Comparison of ENCODE assay signal across 25 mouse cellular contexts in the genomic region with DNA sequence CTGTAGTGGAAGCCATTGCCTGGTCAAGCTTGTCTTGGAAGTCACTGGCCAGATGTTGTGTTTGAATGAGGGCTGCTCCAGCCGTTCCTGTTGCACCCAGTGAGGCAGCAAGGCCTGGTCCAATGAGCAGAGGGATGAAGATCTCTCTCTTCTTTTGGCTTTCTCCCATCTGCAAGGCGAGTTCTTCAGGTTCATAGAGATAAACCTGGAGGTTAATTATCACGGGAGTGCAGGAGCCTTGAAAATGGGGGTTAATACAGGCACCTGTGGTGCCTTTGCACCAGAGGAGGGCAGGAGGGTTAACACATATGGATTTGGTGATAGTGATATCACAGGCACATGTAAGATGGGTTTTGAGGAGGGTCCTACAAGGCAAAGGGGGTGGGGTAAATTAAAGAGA. TPM values are rescaled to one million over a fixed set of nuclear protein-coding genes. Genes with fewer than 3 reads are reported as not detected.
A peak's percentile ranks its signal among the peaks of the same experiment; 100 is the strongest.
DNase-seq lines count a peak whose midpoint lies in the region; ATAC-seq lines count a peak whose summit lies in the region.
"Had no signal": no experiment of that assay in that cellular context is flagged by ENCODE, and none has a peak within 500 bp of the region (broad histone marks: within the 10 kb centered on the region; RNA-seq: fewer than 3 reads in every experiment).

No protein-coding gene starts in this region.

- peak; percentile 78 for ATAC-seq in liver, embryonic 16.5 days (ENCODE audit: low read depth)
- no peak for ATAC-seq in kidney, embryonic 15.5 days (replicated peaks; ENCODE audit: low FRiP score)
- ATAC-seq: activated CD4-positive, CD25-positive, alpha-beta regulatory T cell, adult 4 months; CD4-positive, CD25-positive, alpha-beta regulatory T cell, adult 4 months; forebrain, embryonic 14.5 days; hindbrain, postnatal 0 days; intestine, embryonic 16.5 days had no signal

- WGBS in liver, embryonic 16.5 days (ENCODE audit: insufficient replicate concordance): 9% methylated on average over 3 of the region's 3 CpGs
- WGBS in kidney, embryonic 15.5 days: 52% methylated on average over 3 of the region's 3 CpGs

- peak; percentile 42 to 46 for DNase-seq in spleen, postnatal 10 days (ENCODE audit: low spot score in 2 of 2)
- DNase-seq in spleen, postnatal 14 days (ENCODE audit: low spot score in 2 of 2): no peak
- peak; percentile 74 for DNase-seq in liver
- no peak for DNase-seq in T-cell, adult 2 months (ENCODE audit: low spot score)
- DNase-seq in lung, postnatal 4 days: no peak
- DNase-seq: cerebellum, adult 18-20 months; cerebellum, postnatal 14 days; gastrocnemius, adult 2 months; kidney, adult 9 months; kidney, postnatal 25 days; lung, embryonic 14.5 days; right cerebral cortex, adult 18-20 months; right cerebral cortex, postnatal 4 days had no signal

- no peaks in the 10 kb centered on the region for H3K9me3 ChIP-seq in liver, embryonic 16.5 days (replicated peaks; ENCODE audit: control insufficient read depth, low read length)
- no peaks in the 10 kb centered on the region for H3K9me3 ChIP-seq in kidney, embryonic 15.5 days (replicated peaks)
- H3K9me3 ChIP-seq: embryonic facial prominence, embryonic 12.5 days; limb, embryonic 13.5 days; neural tube, embryonic 15.5 days had no signal

- peak overlapping the region; percentile 31; the same call in 1 of the 2 replicates for H3K9ac ChIP-seq in liver, embryonic 16.5 days (ENCODE audit: low read depth, low read length)
- no peak overlapping the region for H3K9ac ChIP-seq in kidney, embryonic 15.5 days
- H3K9ac ChIP-seq: embryonic facial prominence, embryonic 12.5 days; limb, embryonic 13.5 days; lung, embryonic 14.5 days; neural tube, embryonic 15.5 days had no signal

- no peaks in the 10 kb centered on the region for H3K27me3 ChIP-seq in liver, embryonic 16.5 days (ENCODE audit: control insufficient read depth, insufficient read depth, low read depth, low read length)
- H3K27me3 ChIP-seq in kidney, embryonic 15.5 days: peaks cover 18% of the 10 kb centered on the region

- peak overlapping the region; percentile 25 for H3K4me2 ChIP-seq in liver, embryonic 16.5 days (ENCODE audit: low read depth, low read length)
- H3K4me2 ChIP-seq in kidney, embryonic 15.5 days: no peak overlapping the region
- H3K4me2 ChIP-seq: embryonic facial prominence, embryonic 12.5 days; heart, embryonic 11.5 days; limb, embryonic 13.5 days; lung, embryonic 14.5 days; neural tube, embryonic 15.5 days had no signal

- peaks cover 67% of the 10 kb centered on the region for H3K4me1 ChIP-seq in liver, embryonic 16.5 days (ENCODE audit: control insufficient read depth, low read depth, low read length)
- peaks cover 20% of the 10 kb centered on the region for H3K4me1 ChIP-seq in kidney, embryonic 15.5 days
- H3K4me1 ChIP-seq: embryonic facial prominence, embryonic 12.5 days; neural tube, embryonic 15.5 days had no signal

- H3K36me3 ChIP-seq in liver, embryonic 16.5 days (ENCODE audit: control insufficient read depth, insufficient read depth): no peaks in the 10 kb centered on the region
- no peaks in the 10 kb centered on the region for H3K36me3 ChIP-seq in kidney, embryonic 15.5 days
- H3K36me3 ChIP-seq: embryonic facial prominence, embryonic 12.5 days; limb, embryonic 13.5 days; neural tube, embryonic 15.5 days had no signal

- peak overlapping the region; percentile 91 for H3K27ac ChIP-seq in liver, embryonic 16.5 days (ENCODE audit: low read length)
- H3K27ac ChIP-seq in kidney, embryonic 15.5 days: no peak overlapping the region
- H3K27ac ChIP-seq: embryonic facial prominence, embryonic 12.5 days; gastrocnemius, adult 2 months; hindbrain, postnatal 0 days; limb, embryonic 13.5 days; neural tube, embryonic 15.5 days had no signal

- H3K4me3 ChIP-seq in liver, embryonic 16.5 days (ENCODE audit: low read depth, low read length): peak overlapping the region; percentile 14; the same call in 1 of the 2 replicates
- H3K4me3 ChIP-seq in kidney, embryonic 15.5 days (replicated peaks): no peak overlapping the region
- H3K4me3 ChIP-seq: embryonic facial prominence, embryonic 12.5 days; gastrocnemius, adult 2 months; limb, embryonic 13.5 days; neural tube, embryonic 15.5 days had no signal

RNA-seq across cellular contexts. Expression of a gene that starts 6.3 kb away (rescaled TPM):
- polyA plus RNA-seq in liver, embryonic 16.5 days (2015; fragmentation: Nextera tagmentation; extraction: Ambion mirVana): 7.5 and 9.0 TPM in 2 replicates
- polyA plus RNA-seq in kidney, embryonic 15.5 days (2015; fragmentation: Nextera tagmentation; extraction: Ambion mirVana): 2.5 TPM in 2 replicates

RNA-seq across cellular contexts. Expression of a gene that starts 10.0 kb away (rescaled TPM):
- polyA plus RNA-seq in liver, embryonic 16.5 days (2015; fragmentation: Nextera tagmentation; extraction: Ambion mirVana): 2.7 and 3.1 TPM in 2 replicates
- polyA plus RNA-seq in kidney, embryonic 15.5 days (2015; fragmentation: Nextera tagmentation; extraction: Ambion mirVana): 0.46 and 0.77 TPM in 2 replicates
- polyA plus RNA-seq: activated CD4-positive, CD25-positive, alpha-beta regulatory T cell, adult 4 months; CD4-positive, CD25-positive, alpha-beta regulatory T cell, adult 4 months; embryonic facial prominence, embryonic 12.5 days; hindbrain, embryonic 11.5 days; limb, embryonic 13.5 days had no signal

RNA-seq across cellular contexts. Expression of a gene that starts 13.5 kb away (rescaled TPM):
- 25.1 and 32.3 TPM in 2 replicates for polyA plus RNA-seq in liver, embryonic 16.5 days (2015; fragmentation: Nextera tagmentation; extraction: Ambion mirVana)
- 135 and 145 TPM in 2 replicates for polyA plus RNA-seq in kidney, embryonic 15.5 days (2015; fragmentation: Nextera tagmentation; extraction: Ambion mirVana)

RNA-seq across cellular contexts. Expression of a gene that starts 28.0 kb away (rescaled TPM):
- polyA plus RNA-seq in liver, embryonic 16.5 days (2015; fragmentation: Nextera tagmentation; extraction: Ambion mirVana): 35.0 and 38.0 TPM in 2 replicates
- 180 and 198 TPM in 2 replicates for polyA plus RNA-seq in kidney, embryonic 15.5 days (2015; fragmentation: Nextera tagmentation; extraction: Ambion mirVana)

RNA-seq across cellular contexts. Expression of a gene that starts 38.0 kb away (rescaled TPM):
- 18.9 and 20.5 TPM in 2 replicates for polyA plus RNA-seq in liver, embryonic 16.5 days (2015; fragmentation: Nextera tagmentation; extraction: Ambion mirVana)
- polyA plus RNA-seq in kidney, embryonic 15.5 days (2015; fragmentation: Nextera tagmentation; extraction: Ambion mirVana): 65.5 and 75.3 TPM in 2 replicates

Comparison
In these comparisons a context has a peak if more than half of its experiments do, and no peak if none do; other contexts are left out.
1. DNase-seq: peak in spleen, postnatal 10 days (2 of 2) and liver (single experiment); none in spleen, postnatal 14 days (0 of 2), T-cell, adult 2 months (single experiment) and lung, postnatal 4 days (0 of 2).